Mouse (Mus musculus) kidney, adult 11 months (tissue): ENCODE measurements at regions not wholly inside any gene's neighbourhood (a gene's known extent, or its start where the extent isn't known, plus 50 kb on each side); places are given as distances from the start of the nearest gene placed in this dataset.
"Not testable (repeated sequence)": the region's sequence is repeated elsewhere in the genome, so short reads cannot be mapped to it uniquely, and the experiment has no call there.

Experiments used
- DNase-seq: peaks from one replicate; pipeline ENCODE4 v3.0.0; 2022

DNA sequence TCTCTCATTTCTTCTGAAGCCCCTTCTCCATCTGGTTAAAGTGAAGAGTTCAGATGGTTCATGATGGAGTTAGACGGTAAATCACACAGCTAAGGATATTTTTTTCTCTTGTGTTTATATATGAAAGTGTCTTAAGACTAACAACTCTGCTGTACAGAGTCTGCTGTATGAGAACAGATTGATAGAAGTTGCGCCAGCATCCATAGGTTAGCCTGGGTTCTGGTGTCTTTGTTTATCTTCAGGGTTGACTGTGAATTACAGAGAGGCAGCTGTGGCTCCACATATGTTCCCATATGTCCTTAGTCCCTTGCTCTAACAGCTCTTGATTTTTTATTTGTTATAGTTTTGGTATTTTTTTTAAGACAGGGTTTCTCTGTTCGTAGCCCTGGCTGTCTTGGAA lies 334.9 kb upstream of the Api5 start:
- DNase-seq: no peak

DNA sequence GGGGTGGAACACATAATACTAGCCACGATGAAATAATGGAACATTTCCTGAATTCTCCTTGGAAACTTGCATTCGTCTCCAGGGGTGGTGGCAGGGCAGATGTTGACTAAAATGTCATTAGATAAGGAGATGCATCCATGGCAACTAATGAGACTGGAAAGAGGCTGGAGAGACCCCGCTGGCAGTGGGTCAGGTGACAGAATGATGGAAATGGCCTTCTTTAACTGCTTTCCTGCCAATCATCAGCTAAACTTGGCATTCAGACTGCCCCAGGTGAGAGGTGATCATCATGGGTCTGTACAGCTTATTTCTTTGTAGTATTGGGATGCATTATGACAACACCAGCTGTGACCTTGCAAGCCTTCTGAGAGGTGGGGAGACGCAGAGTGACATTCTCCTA lies 334.3 kb upstream of the Api5 start:
- no peak for DNase-seq

DNA sequence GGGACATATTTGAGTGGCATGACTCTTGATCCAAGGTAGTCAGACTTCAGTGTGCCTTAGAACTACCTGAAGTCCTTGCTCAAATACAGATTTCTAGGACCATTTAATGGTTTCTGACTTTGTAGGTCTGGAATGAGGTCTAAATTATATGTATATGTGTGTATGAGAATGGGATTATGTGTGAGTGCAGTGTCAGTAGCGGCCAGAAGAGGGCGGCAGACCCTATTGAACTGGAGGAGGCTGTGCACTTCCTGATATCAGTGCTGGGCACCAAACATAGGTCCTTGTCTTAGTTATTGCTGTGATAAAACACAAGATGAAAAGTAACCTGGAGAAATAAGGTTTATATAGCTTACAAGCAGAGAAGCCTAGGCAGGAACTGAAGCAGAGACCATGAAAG lies 328.6 kb upstream of the Api5 start:
- no peak for DNase-seq

DNA sequence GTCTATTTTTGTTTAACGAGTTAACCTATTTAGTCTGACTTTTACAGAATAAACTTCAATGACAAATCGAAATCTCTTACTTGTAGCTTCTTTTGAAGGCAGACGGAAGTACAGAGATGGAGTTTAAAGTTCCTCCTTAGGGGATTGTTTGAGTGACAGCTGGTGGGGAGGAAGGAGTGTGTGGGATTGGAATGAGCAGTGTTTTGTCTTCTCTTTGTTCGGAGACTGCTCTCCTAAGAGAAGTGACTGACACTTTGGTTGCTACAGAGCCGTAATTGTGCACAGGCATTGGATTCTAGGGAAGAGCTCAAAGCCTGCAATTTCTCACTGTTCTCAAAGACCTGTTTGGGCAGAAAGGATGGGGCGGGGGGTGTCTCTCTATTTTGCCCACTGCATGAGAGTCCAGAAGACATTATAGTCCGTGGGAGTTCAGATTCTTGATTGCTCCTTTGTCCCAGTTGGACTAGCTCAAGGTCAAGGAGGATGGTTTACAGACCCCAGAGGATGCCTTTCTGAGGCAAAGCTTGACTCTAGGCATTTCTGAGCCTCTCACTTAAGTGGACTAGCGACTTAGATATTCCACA lies 327.0 kb upstream of the Api5 start:
- no peak for DNase-seq

DNA sequence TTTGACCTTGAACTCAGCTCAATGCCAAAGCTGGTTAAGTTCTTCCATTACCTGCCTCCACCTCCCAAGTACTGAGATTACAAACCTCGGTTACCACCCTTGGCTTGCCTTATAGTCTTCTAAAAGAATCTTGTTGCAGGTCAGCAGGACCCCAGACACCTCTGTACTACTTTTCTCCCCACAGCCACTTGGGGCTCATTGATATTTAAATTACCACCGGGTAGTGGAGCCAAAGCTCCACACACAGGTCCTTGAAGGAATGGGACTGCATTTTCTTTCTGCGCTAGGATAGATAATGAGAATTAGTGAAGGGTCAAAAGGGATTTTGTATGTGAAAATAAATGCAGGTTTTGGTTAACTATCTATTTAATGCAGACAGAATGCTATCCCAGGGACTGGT lies 326.5 kb upstream of the Api5 start:
- no peak for DNase-seq

DNA sequence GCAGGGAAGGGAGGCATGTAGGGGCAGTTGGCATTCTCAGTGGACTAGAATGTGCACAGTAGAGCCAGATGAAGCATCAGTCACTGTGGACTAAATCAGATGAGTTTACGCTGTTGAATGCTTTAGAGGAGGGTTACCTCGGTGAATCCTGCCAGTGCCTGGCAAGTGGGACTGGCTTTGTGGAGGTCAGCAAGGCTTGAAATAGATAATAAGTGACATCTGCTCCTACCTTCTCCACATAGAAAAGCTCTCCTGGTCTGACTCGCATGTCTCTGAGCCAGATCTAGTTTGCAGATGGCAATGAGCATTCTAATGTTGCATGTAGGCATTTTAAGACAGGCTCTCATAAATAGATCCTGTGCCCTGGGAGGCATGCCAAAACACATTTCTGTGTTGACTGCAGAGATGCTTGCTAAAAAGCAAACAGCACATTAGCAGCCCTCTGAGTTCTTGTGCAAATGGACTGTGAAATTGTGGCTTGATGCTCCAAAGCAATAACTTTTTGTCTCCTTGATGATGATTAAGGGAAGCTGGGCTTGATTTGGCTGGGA lies 310.3 kb upstream of the Api5 start:
- no peak for DNase-seq

DNA sequence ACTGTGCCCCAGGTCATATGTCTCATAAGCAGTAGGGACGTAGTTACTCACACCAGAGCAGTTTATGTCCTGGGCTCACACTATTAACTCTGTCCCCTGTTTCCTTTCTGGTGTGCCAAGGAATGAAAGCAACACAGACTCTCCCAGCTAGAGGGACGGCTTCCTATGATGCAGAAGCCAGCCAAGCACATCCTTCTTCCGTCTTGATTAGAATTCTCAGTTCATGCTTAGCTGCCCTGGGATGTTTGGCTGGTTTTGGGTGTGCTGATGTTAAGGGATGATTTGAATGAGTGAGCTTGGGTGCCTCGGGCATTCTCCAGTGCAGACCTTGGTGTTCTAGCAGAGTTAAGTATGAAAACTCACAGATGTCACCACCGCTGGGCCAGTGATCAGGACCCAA lies 291.9 kb upstream of the Api5 start:
- peak; percentile 18 for DNase-seq

DNA sequence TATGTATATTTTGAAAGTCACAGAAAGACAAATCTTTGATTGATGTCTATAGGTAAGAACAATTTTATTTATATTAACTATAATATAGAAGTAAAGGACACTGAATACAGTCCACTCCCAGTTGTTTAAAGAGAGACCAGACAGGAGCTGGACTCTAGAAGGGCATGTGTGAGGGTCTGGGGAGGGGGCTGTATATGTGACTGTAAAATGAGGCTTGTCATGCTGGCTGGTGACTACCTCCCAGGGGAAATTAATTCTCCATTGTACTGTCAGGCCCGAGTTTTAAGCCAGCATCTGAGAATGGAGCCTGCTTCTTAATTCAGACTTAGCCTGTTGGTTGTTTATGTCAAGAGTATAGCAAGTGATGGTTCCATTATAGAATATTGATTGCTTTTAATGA lies 261.4 kb upstream of the Api5 start:
- no peak for DNase-seq

DNA sequence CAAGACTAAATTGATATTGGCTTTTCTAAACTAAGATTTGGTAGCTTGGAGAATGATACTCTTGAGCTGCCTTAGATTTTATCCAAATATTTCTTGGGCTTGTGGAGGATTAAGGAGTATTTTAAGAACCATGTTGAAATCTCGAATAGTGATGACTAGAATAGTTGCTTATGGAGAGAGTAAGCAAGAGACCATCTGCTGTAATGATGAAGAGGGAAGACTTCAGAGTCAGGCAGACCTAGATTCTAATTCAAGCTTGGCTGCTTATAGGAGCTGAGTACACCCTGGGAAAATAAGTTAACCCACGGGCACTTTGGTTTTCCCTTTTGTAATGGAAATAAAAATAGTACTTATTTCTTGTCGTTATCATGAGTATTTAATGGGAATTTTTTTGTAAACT lies 257.3 kb upstream of the Api5 start:
- DNase-seq: no peak

DNA sequence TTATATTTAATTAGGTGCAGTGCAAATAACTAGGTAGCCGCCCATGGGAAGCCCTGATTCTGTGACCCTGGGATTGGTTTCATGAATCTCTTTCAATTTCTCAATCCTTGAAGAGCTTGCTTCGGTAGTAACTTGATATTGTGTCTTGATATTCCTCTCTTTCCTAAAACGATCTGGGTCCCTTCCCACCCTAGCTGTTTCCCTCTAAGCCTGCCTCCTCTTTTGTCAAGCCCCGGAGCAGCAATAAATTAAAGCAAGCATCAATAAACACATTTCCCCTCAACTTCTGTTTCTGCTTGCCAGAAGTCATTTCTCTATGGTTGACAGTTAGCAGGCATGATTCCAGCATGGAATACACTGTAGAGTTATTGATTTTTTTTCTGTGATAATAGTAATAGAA lies 252.6 kb upstream of the Api5 start:
- DNase-seq: no peak

DNA sequence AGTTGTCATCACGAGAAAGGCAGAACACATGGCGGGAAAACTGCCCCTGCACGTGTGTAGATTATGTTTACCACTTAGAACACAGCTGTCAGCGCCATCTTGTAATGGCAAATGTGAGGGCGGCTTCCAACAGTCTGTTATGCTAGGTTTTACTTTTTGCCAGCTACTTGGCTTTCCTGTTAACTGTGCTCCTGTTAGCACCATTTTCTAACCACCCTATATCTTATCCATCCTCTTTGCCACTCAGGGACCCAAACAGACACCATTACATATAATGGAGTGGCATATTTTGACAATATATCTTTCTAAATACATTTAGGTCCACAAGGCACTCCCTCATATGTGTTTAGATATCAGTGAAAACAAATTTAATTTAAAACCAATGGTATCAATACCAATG lies 247.7 kb upstream of the Api5 start:
- not testable (repeated sequence) for DNase-seq

DNA sequence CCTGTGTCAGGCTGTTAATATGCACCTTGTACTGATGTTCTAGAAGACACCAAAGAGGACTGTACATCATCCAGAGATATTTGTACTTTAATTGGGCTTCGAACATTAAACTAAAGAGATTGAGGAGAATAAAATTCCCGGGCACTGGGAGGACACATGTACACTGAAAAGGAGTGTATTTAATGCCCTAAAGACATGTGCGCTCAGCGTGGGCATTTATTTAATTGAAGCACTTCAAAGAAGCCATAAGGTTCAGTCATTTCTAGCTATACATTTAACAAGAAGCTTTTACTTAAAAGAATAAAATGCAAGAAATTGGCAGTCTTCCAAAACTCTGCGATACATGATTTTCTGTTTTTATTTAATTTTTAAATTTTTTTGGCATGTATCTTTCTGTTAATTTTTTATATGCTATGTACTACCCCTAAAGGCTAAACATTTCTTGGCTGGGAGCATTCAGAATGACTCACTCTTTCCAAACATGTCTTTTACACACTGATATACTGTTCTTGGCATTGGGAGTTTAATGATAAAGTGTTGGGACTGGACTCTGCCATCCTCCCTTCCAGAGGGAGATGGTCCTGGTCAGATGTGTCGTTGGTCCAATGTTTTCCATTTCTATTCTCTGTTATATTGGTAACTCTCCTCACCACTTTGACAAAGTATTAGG lies 242.3 kb upstream of the Api5 start:
- DNase-seq: no peak

DNA sequence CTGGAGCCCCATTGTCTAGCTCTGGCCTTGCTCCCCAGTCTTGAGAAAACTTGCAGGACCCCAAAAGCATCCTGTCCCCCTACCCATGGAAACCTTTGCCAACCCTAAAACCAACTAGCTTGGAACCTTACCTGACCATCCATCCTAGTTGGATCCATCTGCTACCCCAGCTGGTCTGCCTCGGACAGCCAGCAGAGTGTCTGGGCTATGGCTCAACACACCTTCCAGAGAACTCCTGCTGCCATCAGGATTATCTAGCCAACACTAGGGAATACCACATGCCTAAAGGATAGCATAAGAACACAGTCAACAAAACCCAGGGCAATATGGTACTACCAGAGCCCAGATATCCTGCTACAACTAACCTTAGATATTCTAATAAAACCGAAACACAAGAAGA lies 227.9 kb upstream of the Api5 start:
- DNase-seq: no peak

DNA sequence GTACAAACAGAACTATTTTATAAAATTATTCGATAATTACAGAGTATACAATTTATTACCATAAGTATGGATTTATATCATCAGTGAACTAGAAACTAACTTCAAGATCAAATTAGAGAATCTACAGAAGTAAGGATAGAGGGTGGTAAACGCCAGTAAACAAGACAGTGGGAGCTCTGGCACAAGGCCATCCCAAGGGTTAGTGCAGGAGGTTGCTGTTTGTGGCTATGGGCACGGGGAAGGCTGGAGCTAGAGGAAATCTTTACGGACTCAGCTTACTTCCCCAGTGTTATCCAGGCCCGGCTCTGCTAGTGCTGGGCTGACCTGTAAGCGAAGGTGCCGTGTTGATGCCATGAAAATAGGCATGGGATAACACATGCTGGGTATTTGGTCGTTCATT lies 220.5 kb upstream of the Api5 start:
- DNase-seq: no peak
